Mouse (Mus musculus): ENCODE data around the gene Dync1li1.
A peak's percentile ranks its signal among the peaks of the same experiment; 100 is the strongest.

The Dync1li1 gene

DNA sequence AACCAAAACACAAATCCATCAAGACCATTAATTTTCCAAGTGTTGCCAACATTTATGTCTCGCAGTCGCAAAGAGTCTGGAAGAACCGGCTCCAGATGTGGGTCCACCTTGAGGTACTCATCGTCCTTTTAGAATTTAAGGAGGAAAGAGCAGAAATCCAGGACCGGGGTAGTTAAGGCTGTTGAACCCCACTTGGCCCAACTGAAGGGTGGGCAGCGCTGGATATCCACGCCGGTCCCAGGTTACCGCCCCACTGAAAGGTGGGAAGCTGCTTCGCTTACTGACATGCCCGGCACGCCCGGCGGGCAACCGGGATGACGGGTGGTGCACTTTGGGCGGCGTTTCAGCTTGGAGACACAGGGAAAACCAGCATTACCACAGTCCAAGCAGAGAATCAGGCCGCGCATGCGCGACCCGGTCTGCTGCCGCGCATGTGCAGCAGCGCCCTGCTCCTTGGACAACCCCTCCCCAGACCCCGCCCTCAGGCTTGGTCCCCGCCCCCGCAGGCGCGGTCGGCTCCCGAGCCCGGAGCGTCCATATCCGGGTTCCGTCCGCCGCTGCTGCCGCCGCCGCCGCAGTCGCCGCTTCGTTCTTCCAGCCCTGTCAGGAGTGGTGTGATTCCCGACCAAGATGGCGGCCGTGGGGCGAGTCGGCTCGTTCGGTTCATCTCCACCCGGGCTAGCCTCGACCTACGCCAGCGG is at the start of gene Dync1li1:
TSS of gene Dync1li1 (plus strand) at position 539 of the 701 bp plus-strand sequence.
- peak; percentile 96 for DNase-seq (ENCODE audit: extremely low read depth, insufficient read length, low spot score)

GRCm38 (mm10) chr9:114639186-114639748 is 49.3 kb upstream of the Dync1li1 start:
- no peak for DNase-seq (ENCODE audit: extremely low read depth, insufficient read length, low spot score)

DNA sequence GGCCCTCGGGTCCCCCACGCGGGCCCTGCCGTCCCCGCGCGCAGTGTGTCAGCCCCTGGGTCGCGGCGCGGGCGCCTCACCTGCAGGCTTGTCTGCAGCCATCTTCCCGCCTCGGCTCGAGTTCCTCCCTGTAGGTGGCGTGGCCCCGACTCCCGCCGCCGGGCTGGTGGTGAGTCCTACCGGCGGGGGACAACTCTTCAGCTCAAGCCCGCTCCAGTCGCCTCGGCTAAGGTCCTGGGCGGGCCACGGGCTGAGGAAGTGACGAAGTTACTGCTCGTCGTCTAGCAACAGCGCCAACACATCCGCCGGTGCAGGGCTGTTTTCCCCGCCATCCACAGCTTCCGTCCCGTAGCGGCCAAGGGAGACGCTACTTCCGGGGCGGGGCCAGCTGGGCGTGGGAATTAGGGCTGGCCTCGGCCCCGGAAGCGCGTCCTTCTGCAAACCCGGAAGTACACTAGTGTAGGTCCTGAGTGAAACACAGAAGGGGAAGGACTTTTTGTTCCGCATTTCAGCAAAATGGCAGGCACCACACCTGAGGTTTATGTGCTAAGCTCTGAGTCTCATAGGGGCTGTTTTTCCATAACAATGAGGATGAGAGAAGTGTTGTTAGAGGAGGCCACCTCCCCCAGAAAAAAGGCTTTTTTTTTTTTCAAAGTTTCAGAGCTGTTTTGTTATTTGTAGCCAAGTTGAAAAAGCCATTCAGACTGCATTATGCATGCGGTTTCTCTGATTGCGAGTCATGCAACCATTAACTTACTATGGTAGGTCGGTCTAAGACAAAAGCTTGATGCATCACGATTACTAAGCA is 48.5 kb upstream of the Dync1li1 start, which contains the start of gene Cnot10:
TSS of gene Cnot10 (minus strand) at position 346 of the 808 bp plus-strand sequence.
- peak; percentile 99 for DNase-seq (ENCODE audit: extremely low read depth, insufficient read length, low spot score)

DNA sequence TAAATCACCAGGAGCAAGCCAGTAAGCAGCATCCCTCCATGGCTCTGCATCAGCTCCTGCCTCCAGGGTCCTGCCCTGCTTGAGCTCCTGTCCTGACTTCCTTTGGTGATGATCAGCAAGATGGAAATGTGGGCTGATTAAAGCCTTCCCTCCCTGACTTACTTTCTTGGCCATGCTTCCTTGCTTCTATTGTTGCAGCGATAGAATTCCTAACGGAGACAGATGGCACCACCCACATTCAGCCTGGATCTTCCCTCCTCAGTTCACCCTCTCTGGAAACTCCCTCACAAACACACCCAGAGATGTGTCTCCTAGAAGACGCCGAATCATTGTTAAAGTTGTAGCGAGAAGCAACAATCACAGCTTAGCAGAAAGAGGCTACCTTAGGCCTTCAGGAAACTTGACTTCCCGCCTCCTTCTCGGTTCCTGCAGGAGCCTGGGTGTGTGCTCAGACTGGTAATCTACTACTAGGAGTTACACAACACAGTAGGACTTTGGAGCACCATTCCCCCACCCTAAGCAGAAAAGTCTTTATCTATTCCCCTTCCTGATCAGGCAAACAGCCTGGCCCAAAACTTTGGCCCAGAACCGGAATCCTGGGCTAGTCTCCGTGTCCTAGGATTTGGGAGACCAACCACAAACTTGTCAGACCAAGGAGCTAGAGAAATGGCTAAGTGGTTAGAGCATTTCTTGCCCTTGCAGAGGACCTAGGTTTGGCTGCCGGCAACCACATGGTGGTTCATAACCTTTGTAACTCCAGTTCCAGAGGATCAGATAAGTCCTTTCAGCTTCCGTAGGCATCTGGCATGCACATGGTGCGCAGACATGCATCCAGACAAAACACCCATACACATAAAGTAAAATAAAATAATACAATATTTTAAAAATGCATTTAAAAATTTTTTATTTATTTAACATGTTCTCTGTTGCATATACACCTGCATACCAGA is 41.8 kb upstream of the Dync1li1 start:
- no peak for DNase-seq (ENCODE audit: extremely low read depth, insufficient read length, low spot score)

DNA sequence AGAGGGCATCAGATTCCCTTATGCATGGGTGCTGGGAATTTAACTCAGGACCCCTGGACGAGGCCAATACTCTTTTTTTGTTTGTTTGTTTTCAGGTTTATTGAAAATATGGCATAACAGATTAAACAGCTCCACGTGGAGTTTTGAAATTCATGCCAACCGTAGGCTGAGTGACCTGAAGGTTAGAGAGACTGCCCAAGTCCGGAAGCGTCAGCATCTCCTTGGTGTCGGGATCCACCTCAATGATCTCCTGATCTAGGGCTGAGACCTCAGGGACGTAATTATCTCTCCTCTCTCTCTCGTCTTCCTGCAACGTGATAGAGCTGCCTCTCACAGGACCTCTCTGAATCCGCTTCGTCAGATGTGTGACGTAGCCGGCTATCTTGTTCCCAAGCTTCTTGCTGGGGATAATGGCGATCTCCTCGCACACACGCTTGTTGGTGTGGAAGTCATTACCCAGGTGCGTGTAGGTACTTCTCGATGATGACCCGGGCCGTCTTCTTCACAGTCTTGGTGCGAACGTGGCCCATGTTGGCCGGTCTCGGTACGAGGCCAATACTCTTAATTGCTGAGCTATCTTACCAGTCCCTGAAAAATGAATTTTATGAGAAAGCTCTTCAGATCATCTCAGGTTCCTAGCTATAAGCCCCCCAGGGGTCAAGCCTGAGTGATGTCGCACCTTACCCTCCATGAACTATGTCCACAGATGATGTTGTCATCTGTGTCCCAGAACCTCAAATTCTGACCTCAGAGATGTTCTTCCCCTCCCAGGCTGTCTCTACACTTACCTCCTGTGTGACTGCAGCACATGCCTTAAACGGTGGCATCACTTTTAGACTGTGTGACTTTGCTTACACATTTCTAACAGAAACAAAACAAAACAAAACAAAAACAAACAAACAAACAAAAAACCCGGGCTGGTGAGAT is 40.8 kb upstream of the Dync1li1 start:
- DNase-seq (ENCODE audit: extremely low read depth, insufficient read length, low spot score), result no peak

DNA sequence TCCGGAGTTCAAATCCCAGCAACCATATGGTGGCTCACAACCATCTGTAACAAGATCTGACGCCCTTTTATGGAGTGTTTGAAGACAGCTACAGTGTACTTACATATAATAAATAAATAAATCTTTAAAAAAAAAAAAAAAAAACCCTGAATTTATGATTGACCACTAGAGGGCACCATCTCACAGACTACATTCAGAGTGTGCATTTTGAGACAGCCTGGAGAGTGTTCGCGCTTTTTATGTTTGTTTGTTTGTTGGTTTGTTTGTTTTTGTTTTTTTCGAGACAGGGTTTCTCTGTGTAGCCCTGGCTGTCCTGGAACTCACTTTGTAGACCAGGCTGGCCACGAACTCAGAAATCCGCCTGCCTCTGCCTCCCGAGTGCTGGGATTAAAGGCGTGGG is 40.1 kb upstream of the Dync1li1 start:
- DNase-seq (ENCODE audit: extremely low read depth, insufficient read length, low spot score), result peak; percentile 40

DNA sequence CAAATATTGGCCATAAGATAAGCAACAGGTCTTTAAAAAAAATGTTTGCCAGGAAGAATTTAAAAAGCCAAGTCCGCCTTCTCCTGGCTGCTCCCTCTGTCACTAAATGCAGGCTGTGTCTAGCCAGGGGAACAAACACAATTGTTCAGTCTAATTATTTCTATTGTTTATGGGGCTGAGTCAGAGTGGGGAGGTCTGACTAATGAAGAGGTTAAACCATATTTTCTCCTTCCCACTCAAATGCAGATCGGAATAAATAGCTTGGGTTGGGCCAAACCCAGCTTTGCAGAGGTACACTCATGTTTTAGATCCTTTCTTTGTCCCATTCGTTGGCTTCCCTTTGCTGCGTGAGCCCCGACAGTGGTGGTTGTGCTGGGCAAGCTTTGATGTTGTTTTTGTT is 39.2 kb upstream of the Dync1li1 start:
- no peak for DNase-seq (ENCODE audit: extremely low read depth, insufficient read length, low spot score)

DNA sequence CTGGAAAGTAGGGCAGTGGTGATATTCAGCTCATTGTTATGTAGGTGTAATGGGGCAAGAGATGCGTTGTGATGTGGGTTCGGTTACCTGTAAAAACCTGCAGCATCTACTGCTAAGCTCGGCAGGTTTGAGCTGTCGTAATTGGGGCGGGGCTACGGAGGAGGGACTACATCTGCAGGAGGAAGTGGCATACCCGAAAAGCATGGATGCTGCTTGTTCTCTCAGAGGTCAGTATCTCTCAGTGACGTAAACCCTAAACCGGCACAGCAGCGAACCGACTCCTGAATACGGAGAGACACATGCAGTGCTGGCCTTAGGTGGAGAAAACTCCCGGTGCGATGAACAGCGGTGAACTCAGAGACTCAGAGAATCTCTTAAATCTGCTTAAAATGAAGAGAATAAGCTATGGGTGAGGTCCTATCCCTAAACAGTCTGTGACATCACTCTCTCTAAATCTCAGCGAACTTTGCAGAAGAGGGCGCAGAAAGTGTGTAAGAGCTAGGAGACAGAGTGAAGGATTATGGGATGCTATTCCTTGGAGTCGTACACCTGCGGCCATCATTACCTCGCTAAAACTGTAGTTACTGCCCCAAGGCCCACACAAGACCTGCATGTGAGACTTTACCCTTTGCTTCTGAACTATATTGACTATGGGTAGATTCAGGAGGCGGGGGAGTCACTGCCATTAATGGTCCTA is 37.5 kb upstream of the Dync1li1 start:
- DNase-seq (ENCODE audit: extremely low read depth, insufficient read length, low spot score), result no peak

DNA sequence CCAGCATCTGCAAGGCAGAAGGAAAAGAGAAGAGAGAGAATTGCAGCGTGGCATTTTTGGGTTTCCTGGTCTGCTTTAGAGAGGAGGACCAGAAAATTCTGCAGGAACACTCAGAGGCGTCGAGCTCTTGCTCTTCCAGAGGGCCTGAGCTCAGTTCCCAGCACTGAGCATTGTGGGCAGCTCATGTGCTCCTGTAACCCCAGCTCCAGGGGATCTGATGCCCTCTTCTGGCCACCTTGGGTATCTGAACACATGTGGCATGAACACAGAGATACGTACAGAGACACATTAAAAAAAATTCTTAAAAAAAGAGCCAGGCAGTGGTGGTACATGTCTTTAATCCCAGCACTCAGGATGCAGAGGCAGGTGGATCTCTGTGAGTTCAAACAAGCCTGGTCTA is 33.2 kb upstream of the Dync1li1 start:
- DNase-seq (ENCODE audit: extremely low read depth, insufficient read length, low spot score), result no peak

GRCm38 (mm10) chr9:114656701-114657100 is 31.9 kb upstream of the Dync1li1 start:
- DNase-seq (ENCODE audit: extremely low read depth, insufficient read length, low spot score), result no peak

DNA sequence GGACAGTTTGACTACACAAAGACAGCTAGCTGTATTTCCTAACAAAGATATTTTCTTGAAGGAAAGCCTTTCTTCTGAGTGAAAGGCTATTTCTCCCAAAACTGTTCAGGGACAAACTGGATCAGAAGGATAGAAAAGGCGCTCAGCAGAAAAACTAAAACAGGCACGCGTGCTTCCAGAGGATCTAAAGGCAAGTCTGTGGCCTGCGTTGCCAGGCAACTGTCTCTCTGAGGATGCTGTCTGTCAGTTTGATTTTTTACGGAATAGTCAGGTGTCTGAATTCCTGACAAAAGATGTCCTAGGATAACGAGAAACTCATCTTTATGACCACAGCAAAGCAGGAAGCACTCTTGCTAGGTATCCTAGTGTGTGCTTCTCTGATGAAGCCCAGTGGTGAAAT is 28.1 kb upstream of the Dync1li1 start:
- DNase-seq (ENCODE audit: extremely low read depth, insufficient read length, low spot score), result no peak

- DNase-seq (ENCODE audit: extremely low read depth, insufficient read length, low spot score), result no peak
These were observed 27.6 kb upstream of the Dync1li1 start for GRCm38 (mm10) chr9:114660983-114661382.

GRCm38 (mm10) chr9:114661991-114662390 is 26.6 kb upstream of the Dync1li1 start:
- no peak for DNase-seq (ENCODE audit: extremely low read depth, insufficient read length, low spot score)

GRCm38 (mm10) chr9:114663782-114664181 is 24.8 kb upstream of the Dync1li1 start:
- no peak for DNase-seq (ENCODE audit: extremely low read depth, insufficient read length, low spot score)

GRCm38 (mm10) chr9:114666858-114667257 is 21.7 kb upstream of the Dync1li1 start:
- no peak for DNase-seq (ENCODE audit: extremely low read depth, insufficient read length, low spot score)

DNA sequence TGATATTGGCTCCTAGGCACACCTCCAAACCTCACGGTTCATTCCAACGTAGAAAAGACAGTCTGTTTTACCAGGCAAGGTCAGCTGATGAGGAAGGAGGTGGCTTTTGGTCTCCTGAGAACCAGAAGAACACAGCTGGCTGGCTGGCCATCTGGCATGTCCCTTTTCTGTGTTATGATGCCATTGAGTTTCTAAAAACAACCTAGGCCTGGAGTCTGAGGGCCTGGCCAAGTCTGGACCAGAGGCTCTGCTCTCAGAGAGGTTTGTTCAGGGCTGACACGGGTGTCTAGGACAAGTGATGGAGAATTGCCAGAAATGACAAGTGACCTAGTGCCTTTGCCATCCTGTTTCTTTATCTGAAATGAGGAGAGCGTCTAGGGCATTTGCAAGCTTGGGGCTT is 20.5 kb upstream of the Dync1li1 start:
- no peak for DNase-seq (ENCODE audit: extremely low read depth, insufficient read length, low spot score)

DNA sequence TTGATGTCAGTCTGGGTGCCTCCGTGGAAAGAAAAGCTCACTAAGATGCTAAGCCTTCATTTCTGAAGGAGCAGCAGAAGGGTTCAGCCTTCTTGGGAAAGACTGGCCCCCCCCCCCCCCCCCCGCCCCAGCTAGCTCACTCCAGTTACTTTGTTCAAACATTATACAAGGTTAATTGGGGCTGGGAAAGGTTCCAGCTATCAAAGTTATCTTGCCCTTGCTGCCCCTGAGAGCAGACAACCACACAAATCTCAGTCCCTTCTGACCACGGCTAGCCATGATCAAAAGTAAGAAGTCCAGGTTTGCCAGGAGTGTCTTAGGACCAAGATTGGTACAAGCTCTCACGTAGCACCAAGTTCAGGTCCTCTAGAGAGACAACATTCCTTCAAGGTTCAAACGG is 19.6 kb upstream of the Dync1li1 start:
- DNase-seq (ENCODE audit: extremely low read depth, insufficient read length, low spot score), result no peak

- no peak for DNase-seq (ENCODE audit: extremely low read depth, insufficient read length, low spot score)
These were observed 16.6 kb upstream of the Dync1li1 start for GRCm38 (mm10) chr9:114671946-114672345.
